Mouse (Mus musculus) 416B (cell line): ENCODE data around the gene Zmym5.
"Not testable (repeated sequence)": the region's sequence is repeated elsewhere in the genome, so short reads cannot be mapped to it uniquely, and the experiment has no call there.

Experiments used
- DNase-seq: peaks from one replicate; pipeline ENCODE4 v3.0.0; 2011; ENCODE audit warnings: low read depth

Zmym5 gene

GRCm38 (mm10) chr14:56811701-56812339 is at the start of gene Zmym5:
Zmym5 (minus strand) TSS chr14:56811716.
- DNase-seq = peak; percentile 75

GRCm38 (mm10) chr14:56849681-56850080 is 38.2 kb upstream of the Zmym5 start:
- peak; percentile 75 for DNase-seq

GRCm38 (mm10) chr14:56848322-56848721 is 36.8 kb upstream of the Zmym5 start:
- no peak for DNase-seq

GRCm38 (mm10) chr14:56844507-56844906 is 33.0 kb upstream of the Zmym5 start:
- no peak for DNase-seq

GRCm38 (mm10) chr14:56844033-56844432 is 32.5 kb upstream of the Zmym5 start:
- DNase-seq = no peak

- DNase-seq = not testable (repeated sequence)
Observed at GRCm38 (mm10) chr14:56834576-56834975, 23.1 kb upstream of the Zmym5 start.

GRCm38 (mm10) chr14:56833211-56833610 is 21.7 kb upstream of the Zmym5 start:
- DNase-seq = not testable (repeated sequence)

- no peak for DNase-seq
Observed at GRCm38 (mm10) chr14:56832563-56833113, 21.1 kb upstream of the Zmym5 start.

GRCm38 (mm10) chr14:56832147-56832546 is 20.6 kb upstream of the Zmym5 start:
- no peak for DNase-seq

- no peak for DNase-seq
Observed at GRCm38 (mm10) chr14:56830491-56831045, 19.1 kb upstream of the Zmym5 start.

- DNase-seq = peak; percentile 64
Observed at GRCm38 (mm10) chr14:56824562-56824961, 13.0 kb upstream of the Zmym5 start.

- DNase-seq = no peak
Observed at GRCm38 (mm10) chr14:56817616-56818015, 6.1 kb upstream of the Zmym5 start.

GRCm38 (mm10) chr14:56817131-56817530 is 5.6 kb upstream of the Zmym5 start:
- DNase-seq = no peak

GRCm38 (mm10) chr14:56816541-56816940 is 5.0 kb upstream of the Zmym5 start:
- DNase-seq = no peak

GRCm38 (mm10) chr14:56812520-56813036 is 1.1 kb upstream of the Zmym5 start:
- peak; percentile 95 for DNase-seq

GRCm38 (mm10) chr14:56810781-56811690 is 480 bp downstream of the Zmym5 start:
- DNase-seq = peak; percentile 67

GRCm38 (mm10) chr14:56793243-56793642 is 18.3 kb downstream of the Zmym5 start:
- peak; percentile 78 for DNase-seq

GRCm38 (mm10) chr14:56784575-56784974 is 26.9 kb downstream of the Zmym5 start:
- no peak for DNase-seq

GRCm38 (mm10) chr14:56778933-56779300 is 32.6 kb downstream of the Zmym5 start:
- no peak for DNase-seq

- DNase-seq = peak; percentile 98
Observed at GRCm38 (mm10) chr14:56778200-56778932, 33.1 kb downstream of the Zmym5 start, which contains the start of gene Pspc1. Pspc1 (minus strand) TSS chr14:56778316.

GRCm38 (mm10) chr14:56777360-56778136 is 34.0 kb downstream of the Zmym5 start:
- peak; percentile 62 for DNase-seq
